Mouse (Mus musculus) lung, adult 2 months (tissue): ENCODE results near the gene Mybl2.

Source experiments
- CTCF ChIP-seq: fragments of 200-500 bp; IDR thresholded peaks from 2 replicates; pipeline ENCODE4 v1.5.1; 2011; ENCODE audit warnings: mild to moderate bottlenecking, low read length, control low read depth; ENCODE audit not compliant: insufficient read depth
- POLR2A ChIP-seq: fragments of 200-500 bp; IDR thresholded peaks from 2 replicates; pipeline ENCODE4 v1.6.1; 2011; ENCODE audit warnings: low read depth, mild to moderate bottlenecking, control low read depth, low read length, borderline replicate concordance; ENCODE audit errors: extremely low read depth

GRCm38 (mm10) chr2:163048125-163048524, 6.4 kb upstream of the Mybl2 start:
- no peak for TF ChIP-seq POLR2A
- peak; percentile 84 for TF ChIP-seq CTCF
